Mouse (Mus musculus) lung, postnatal 0 days (tissue): Measurements from ENCODE around the gene Myo15b.

ENCODE experiments used
- CTCF ChIP-seq: IDR thresholded peaks from 2 replicates; pipeline ENCODE4 v1.5.1; 2016; ENCODE audit warnings: antibody characterized with exemption, mild to moderate bottlenecking
- EP300 ChIP-seq: IDR thresholded peaks from 2 replicates; pipeline ENCODE4 v1.6.1; 2016; ENCODE audit warnings: antibody characterized with exemption, mild to moderate bottlenecking, control low read depth

- TF ChIP-seq CTCF: no peak
- TF ChIP-seq EP300: 0 out of 2 replicates have a peak, but pooled peaks have one; percentile 44
These were observed 75.0 kb downstream of the Myo15b start, which contains the start of the genes Sap30bp and Recql5 for GRCm38 (mm10) chr11:115933108-115933746.
